Mouse (Mus musculus): ENCODE data around the gene Usp34.
A peak's percentile ranks its signal among the peaks of the same experiment; 100 is the strongest.
"Not testable (repeated sequence)": the region's sequence is repeated elsewhere in the genome, so short reads cannot be mapped to it uniquely, and the experiment has no call there.

Usp34 gene

DNA sequence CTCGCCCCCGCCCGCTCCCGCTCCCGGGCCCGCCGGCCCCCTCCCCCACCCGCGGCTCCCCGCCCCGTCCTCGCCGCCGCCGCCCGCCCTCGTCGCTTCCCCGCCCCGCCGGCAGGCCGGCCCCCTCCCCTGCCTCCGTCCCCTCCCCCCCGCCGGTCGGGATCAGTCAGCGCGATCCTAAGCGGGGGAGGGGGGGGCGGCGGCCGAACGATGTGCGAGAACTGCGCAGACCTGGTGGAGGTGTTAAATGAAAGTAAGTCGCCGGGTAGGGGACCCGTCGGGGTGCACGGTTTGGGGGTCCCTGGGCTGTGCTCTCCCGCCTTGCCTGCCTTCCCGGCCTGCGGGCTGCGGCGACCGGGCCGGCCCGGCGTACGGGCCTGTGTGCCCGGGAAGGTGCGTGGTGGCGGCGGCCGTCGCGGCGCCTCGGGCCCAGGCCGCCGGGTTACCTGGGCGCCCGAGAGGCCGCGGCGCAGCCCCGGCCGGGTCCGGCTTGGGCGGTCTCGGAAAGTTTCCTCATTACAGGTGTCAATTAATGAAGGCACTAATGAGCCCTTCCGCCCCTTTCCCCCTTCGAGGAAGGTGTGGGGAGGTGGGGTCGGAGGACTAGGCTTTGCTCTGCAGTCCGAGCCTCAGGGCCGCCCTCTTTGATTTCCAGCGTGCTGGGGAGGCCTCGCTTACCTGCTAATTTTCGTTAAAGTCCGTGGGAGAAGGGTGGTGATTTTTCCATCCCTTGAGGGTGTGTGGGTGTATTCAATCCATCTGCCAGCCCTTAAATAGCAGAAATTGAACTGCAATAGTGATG, at the start of gene Usp34:
Usp34 (plus strand) TSS at position 132 of the 802 bp plus-strand sequence.
- DNase-seq: peak; percentile 98

DNA sequence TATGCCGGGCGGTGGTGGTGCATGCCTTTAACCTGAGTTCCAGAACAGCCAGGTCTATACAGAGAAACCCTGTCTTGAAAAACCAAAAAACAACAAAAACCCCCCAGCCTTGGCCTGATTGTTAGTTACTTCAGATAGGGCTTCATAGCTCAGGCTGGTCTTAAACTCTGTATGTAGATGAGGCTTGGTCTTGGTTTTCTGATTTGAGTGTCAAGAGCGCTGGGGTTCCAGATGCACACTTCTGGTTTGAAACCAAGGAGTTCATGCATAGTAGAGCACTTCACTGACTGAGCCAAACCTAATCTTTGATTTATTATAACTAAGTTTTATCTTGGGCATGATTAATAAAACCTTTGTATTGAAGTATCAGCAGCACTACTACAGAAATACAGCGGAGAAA, 47.6 kb upstream of the Usp34 start:
- DNase-seq: peak; percentile 61

DNA sequence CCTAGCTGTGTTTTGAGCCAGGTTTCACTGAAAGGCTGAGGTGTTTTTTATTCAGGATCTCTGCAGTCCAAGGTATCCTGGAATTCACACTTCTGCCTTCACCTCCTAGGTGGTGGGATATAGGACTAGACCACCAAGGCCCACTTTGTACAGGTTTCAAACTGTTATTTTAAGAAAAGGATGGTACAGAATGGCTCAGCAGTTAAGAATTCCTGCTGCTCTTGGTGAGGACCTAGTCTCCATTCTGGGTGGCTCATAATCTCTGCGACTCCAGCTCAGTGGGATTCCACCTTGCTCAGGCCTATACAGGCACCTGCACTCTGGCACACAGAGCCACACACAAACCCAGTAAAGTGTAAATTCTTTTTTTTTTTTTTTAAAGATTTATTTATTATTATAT, 47.2 kb upstream of the Usp34 start:
- peak; percentile 68 for DNase-seq

DNA sequence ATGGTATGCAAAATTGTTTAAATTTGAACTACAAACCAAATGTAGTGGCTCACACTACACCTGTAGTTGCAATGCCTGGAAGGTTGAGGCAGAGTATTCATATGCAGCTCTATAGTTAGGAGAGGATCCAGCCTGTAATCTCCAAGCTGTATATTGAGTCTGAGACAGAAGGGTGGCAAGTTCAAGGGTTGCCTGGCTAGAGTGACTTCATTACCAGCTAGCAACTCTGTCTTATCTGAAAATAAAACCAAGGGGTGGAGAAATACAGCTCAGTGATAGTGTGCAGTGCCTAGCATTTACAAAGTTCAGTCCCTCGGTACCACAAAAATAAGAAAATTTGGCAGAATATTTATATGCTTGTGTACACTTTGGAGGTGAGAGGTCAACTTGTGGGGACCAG, 46.5 kb upstream of the Usp34 start:
- no peak for DNase-seq

DNA sequence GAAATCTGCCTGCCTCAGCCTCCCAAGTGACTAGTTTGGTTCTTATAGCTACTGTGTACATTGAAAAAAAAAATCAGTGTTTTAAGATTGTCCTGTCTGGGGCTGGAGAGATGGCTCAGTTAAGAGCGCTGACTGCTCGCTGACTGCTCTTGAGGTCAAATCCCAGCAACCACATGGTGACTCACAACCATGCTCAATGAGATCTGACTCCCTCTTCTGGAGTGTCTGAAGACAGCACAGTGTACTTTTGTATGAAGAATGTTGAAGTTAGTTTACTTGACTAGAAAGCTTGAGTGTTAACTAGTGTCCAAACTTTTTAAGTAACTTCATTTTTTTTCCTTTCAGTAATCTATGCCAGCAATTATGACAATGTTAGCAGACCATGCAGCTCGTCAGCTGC, 45.2 kb upstream of the Usp34 start:
- peak; percentile 70 for DNase-seq

DNA sequence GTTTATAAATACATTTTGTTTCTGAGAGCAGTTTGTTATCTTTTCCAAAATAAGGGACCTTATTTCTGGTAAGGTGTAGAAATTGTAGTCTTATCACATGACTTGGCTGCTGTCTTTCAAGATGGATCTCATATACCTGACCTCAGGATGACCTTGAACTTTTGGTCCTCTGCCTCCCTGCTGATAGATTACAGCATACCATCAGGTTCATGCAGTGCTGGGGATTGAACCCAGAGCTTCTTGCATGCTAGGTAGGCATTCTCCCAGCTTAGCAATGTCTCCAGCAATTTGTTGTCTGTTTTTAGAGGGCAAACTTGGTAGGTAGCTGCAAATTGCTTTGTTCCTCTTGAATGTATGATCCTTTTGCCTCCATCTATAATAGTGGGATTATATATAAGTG, 41.7 kb upstream of the Usp34 start:
- DNase-seq: no peak

DNA sequence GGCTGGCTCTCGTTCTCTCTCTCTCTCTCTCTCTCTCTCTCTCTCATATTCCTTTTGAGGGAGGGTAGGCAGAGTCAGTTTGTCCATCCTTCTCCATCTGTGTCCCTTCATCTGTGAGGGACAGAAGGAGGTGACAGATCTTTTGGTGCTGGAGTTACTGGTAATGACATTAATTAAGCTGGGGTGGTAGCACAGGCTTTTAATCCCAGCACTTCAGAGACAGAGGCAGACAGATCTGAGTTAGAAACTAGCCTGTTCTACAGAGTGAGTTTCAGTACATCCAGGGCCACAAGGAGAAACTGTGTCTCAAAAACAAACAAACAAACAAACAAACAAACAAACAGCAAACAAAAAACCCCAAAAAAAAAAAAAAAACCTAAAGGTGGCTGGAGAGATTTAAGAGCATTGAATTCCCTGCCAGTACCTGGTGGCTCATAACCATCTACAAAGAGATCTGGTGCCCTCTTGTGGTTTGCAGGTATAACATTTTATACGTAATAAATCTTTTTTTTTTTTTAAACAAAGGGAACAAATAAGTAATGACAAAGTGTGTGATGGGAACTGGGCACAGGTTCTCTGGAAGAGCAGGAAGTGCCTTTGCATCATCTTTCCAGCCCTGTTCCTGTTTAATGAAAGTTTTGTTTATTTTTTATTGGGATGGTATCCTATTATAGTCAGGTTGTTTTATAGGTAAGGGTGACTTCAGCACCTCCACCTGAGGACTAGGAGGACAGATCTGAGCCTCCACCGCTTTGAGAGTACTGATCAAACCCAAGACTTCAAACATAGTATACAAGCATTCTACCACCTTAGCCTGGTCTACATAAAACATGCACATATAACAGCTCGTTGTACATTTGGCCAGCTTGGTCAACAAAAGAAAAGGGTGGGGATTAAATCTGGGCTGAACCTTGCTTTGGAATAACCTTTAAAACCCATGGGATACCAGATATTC, 34.6 kb upstream of the Usp34 start:
- peak; percentile 68 for DNase-seq

DNA sequence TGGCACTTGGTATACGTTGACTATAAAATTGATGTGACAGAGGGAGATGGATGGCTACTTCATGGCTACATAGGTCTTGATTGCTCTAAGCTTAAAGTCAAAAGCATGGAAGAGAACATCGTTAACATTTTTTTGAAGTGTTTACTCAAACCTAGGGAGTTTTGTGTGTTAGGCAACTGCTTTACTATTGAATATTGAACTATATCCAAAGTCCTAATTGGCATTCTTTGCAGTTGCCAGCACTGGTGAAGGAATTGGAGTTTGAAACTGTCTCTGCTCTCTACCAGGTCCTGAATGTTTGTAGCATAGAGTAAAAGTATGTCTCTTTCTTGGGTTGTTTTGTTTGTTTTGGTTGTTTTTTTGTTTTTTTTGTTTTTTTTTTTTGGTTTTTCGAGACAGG, 30.9 kb upstream of the Usp34 start:
- DNase-seq: no peak

DNA sequence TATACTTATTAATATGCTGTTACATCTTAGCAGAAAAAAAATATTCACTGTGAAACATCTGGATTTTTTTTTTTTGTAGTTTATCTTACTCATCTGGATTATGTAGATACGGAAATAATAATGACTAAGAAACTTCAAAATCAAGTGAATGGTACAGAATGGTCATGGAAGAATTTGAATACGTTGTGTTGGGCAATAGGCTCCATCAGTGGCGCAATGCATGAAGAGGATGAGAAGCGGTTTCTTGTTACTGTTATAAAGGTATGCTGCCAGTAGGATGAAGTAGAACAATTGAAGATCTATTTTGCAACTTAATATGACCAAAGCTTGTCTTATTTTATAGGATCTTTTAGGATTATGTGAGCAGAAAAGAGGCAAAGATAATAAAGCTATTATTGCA, 22.2 kb upstream of the Usp34 start:
- DNase-seq: no peak

DNA sequence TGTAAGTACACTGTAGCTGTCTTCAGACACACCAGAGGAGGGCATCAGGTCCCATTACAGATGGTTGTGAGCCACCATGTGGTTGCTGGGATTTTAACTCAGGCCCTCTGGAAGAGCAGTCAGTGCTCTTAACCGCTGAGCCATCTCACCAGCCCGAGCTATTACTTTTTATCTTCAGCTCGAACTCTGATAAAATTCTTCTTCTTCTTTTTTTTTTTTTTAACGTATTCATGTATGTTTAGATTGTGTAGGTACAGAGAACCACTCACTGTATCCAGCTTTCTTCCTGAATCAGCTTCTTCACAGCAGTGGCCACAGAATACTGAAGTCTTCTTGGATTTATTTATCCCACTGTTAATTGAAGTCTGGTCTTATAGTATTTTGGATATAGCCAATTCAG, 17.8 kb upstream of the Usp34 start:
- not testable (repeated sequence) for DNase-seq

DNA sequence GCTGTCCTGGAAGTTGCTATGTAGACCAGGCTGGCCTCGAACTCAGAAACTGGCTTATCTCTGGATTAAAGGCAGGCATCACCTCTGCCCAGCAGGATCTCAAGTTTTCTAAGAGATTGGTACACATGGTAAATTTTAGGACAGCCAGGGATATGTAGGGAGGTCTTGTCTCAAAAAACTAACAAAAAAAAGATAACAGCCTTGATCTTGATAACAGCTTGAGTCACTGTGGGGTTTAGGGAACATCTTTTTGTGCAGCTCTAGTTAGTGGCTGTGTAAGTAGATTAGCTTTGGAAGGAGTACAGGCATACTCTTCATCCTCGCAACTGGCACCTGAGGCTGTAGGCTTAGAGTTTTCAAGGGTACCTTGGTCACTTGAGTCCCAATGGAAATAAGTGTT, 9.3 kb upstream of the Usp34 start:
- DNase-seq: no peak

DNA sequence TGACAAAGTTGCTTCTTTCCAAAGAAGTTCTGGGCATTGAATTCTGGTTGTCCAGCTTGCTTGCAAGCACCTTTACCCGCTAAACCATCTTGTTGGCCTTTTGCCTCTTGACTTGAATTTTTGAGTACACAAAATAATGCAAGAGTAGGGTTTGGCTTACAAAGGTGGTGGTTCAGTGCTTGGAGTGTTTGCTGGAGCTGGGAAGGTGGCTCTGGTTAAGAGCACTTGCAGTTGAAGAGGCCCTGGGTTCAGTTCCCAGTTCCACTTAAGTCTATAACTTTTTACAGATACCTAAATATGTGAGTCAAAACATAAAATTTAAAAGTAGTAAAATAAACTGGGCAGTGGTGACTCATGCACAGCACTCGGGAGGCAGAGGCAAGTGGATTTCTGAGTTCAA, 8.4 kb upstream of the Usp34 start:
- no peak for DNase-seq

DNA sequence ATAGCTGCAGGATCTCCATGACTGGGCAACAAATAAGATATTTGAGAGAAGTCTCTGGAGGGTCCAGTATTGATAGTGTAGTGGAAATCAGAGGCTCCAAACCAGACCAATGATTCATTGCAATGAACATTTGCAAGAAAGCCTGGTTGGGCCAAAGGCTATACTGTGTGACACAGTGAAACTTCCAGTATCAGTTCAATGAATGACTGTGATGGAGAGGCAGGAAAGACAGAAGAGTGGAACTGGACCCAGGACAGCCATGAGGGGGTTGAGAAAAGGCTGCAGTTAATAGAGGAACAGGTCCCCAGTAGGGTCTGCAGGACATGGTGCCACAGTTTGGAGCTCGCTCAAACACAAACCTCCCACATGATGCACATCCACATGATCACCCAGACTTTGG, 6.8 kb upstream of the Usp34 start:
- no peak for DNase-seq

DNA sequence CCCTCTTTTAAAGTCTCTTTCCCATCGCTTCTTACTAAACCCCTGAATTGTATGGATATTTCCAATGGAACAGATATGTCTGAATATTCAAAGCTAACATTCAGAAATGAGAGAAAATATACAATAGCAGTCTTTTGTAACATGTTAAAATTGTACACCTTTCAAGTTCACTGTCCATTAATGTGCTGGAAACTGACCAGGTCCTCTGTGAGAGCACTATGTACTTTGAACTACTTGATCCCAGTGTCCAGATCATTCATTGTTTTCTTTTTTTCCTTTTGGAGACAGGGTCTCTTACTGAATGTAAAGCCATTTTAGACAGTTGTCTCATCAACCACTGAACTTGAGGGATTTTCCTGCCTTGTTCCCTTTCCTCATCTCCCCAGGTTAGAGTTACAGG, 3.6 kb upstream of the Usp34 start:
- DNase-seq: no peak

DNA sequence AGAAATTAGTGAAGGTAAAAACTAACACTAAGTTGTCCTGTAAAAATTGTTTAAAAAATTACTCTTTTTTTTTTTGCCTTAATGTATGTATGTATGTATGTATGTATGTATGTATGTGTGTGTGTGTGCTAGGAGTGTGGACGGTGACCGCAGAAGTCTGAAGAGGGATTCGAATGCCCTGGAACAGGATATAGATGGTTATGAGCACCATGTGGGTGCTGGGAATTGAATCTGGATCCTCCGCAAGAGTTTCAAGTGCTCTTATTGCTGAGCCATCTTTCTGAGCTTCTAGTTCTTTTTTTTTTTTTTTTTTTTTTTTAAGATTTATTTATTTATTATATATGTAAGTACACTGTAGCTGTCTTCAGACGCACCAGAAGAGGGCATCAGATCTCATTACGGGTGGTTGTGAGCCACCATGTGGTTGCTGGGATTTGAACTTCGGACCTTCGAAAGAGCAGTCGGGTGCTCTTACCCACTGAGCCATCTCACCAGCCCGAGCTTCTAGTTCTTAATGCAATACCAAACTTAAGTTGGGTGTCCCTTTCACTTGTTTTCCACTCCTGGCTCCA, 1.5 kb upstream of the Usp34 start:
- not testable (repeated sequence) for DNase-seq

DNA sequence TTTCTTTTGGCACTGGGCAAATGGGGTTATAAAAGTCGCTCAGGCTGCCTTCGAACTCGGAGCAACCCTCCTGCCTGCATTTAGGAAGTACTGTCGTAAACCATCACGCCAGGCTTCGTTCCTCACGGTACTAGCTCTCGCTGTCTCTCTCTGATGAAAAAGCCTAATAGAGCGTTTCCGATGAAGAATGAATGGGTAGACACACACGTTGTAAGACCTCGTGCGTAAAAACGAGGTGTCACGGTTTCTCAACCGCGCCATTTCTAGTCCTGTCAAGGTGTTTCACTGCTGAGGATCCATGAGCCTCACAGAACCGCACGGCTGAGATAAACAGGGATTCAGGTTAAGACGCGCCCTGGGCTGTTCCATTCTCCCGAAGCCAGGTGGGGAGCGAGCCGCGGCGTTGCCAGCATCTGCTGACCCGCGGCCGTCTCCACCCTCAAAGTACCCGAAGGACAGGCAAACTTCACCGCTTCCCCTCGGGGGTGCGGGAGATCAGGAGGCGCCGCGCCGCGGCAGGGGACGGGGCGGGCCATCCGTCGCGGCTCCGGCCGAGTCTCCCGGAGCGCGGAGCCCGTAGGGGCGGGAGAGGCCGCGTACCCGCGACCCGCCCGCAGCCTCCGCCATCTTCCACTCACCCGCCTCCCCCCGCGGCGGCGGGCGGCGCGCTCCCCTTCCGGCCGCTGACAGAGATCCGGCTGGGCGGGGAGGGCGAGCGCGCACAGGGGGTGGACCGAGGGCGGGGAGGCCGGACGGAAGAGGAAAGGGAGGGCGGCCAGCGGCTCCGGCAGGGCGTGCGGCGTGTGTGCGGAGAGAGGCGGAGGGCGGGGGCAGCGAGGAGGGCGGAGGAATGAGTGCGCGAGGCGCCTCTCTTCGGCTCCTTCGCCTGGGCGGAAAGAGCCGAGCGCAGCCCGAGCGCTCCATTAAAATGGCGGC, 754 bp upstream of the Usp34 start:
- DNase-seq: peak; percentile 100

DNA sequence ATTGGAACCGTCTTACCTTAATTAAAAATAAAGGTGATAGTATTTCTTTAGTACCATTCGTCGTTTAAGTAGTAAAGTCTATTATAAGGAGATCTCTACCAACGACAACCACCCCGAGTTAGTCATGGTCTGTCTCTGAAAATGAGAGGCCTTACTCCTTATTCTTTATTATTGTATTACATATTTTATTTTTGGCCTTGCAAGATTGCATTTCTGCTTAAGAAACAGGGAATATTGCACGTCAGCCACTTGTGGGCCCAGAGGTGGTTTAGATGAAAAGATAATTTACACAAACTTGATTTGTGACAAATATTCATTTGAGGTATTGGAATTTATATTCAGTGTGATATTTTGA, 848 bp downstream of the Usp34 start:
- no peak for DNase-seq

DNA sequence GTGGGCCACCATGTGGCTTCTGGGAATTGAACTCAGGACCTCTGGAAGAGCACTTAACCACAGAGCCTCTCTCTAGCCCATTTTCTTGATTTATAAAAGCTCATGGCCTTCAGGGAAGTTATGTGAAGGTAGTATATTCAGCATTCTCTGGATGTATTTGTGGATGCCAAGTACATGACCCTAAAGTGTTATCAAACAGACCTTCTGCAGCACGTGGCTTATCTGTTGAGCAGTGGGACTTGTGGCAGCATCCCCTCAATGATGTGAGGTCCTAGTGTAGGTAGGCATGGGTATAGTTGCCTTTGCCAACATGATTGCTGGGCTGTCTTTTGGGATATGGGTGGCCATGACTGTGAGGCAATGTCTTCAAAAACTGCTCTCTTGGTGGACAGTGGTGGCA, 6.8 kb downstream of the Usp34 start:
- no peak for DNase-seq

DNA sequence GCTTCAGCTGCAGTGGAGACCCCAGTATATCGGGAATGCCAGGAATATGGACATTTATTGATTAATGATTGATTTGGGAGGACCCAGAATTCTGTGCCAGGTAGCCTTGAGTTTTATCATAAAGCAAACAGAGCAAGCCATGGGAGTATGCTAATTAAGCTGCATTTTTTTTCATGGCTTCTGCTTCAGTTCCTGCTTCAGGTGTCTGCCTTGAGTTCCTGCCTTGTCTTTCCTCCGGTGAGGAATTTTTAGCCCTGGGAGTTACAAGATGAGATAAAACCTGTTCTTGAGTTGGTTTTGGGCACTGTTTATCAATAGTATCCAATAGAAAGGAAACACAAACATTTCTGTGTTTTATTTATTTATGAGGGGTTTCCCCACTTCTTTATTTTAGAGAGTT, 22.7 kb downstream of the Usp34 start:
- DNase-seq: no peak

DNA sequence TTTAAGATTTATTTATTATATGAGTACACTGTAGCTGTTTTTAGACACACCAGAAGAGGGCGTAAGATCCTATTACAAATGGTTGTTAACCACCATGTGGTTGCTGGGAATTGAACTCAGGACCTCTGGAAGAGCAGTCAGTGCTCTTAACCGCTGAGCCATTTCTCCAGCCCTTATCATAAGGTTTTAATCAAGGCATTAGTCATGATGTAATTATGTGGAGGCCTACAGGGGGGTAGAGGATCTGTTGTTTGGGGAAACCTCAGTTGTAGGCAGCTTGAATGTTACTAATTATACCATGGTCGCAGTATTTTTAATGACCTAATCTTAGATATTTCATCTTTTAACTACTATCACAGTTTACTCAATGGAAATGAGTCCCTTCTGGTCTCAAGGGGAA, 25.4 kb downstream of the Usp34 start:
- DNase-seq: peak; percentile 24

DNA sequence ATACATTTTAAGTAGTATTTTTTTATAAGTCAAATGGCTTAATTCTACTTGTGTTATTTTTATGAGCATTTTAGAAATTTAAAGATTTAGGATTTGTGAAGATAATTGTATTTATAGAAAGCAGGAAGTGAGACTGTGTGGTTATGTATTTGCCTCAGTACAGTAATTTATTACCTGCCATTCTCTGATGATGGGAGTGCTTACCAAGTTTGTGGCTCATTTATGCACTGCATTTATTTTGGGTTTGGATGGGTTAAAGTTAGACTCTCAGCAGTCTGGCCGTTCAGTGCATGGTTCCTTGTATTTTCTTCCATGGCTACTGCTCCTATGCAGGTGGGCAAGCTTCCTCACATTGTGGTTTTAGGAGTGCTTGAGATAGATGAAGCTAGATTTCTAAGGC, 28.5 kb downstream of the Usp34 start:
- no peak for DNase-seq

DNA sequence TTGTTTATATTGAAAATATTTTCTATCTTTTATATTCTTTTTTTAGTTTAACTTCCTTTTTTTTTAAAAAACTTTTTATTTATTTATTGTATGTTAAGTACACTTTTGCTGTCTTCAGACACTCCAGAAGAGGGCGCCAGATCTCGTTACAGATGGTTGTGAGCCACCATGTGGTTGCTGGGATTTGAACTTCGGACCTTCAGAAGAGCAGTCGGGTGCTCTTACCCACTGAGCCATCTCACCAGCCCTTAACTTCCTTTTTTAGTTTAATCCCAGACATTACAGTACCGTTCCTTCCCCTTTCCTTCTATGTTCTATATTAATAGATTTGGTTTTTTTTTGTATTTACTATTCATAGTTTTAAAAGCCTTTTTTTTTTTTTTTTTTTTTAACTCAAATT, 50.5 kb downstream of the Usp34 start:
- not testable (repeated sequence) for DNase-seq
